Mouse (Mus musculus) stomach, embryonic 14.5 days (tissue): ENCODE data around the gene Zfp335. TPM values are rescaled to one million over a fixed set of nuclear protein-coding genes. Genes with fewer than 3 reads are reported as not detected.

ENCODE experiments used
- ATAC-seq: fragments of 200-750 bp; cut with Nextera tagmentation; 2 replicates; pipeline ENCODE4 v1.8.0; 2017; ENCODE audit warnings: low read depth, moderate TSS enrichment; ENCODE audit not compliant: insufficient number of reproducible peaks, insufficient read depth, low FRiP score
- H3K27ac ChIP-seq: fragments of 300-500 bp; sonication (generic); 2 replicates; pipeline ENCODE4 v1.5.1; 2014; ENCODE audit warnings: mild to moderate bottlenecking, low read length, moderate library complexity, mixed read lengths
- H3K27me3 ChIP-seq: fragments of 300-500 bp; sonication (generic); 2 replicates; pipeline ENCODE4 v1.6.1; 2014; ENCODE audit warnings: low read length, control low read depth, mixed read lengths; ENCODE audit not compliant: control insufficient read depth, insufficient read depth
- H3K36me3 ChIP-seq: fragments of 300-500 bp; sonication (generic); 2 replicates; pipeline ENCODE4 v1.6.1; 2014; ENCODE audit warnings: mild to moderate bottlenecking, control low read depth, low read length, moderate library complexity, mixed read lengths; ENCODE audit not compliant: control insufficient read depth, insufficient read depth
- H3K4me1 ChIP-seq: fragments of 300-500 bp; sonication (generic); 2 replicates; pipeline ENCODE4 v1.6.1; 2014; ENCODE audit warnings: low read length, control low read depth, mixed read lengths; ENCODE audit not compliant: control insufficient read depth, insufficient read depth
- H3K4me2 ChIP-seq: fragments of 300-500 bp; sonication (generic); replicated peaks from 2 replicates; pipeline ENCODE4 v1.6.1; 2014; ENCODE audit warnings: low read depth, low read length, control low read depth
- H3K4me3 ChIP-seq: fragments of 300-500 bp; sonication (generic); 2 replicates; pipeline ENCODE4 v1.5.1; 2014; ENCODE audit warnings: low read depth, low read length, control low read depth
- H3K9ac ChIP-seq: fragments of 300-500 bp; sonication (generic); replicated peaks from 2 replicates; pipeline ENCODE4 v1.6.1; 2014; ENCODE audit warnings: low read depth, mild to moderate bottlenecking, control low read depth, low read length, moderate library complexity, mixed read lengths
- H3K9me3 ChIP-seq: fragments of 300-500 bp; sonication (generic); 2 replicates; pipeline ENCODE4 v1.6.1; 2016; ENCODE audit warnings: low read depth, low read length, control low read depth; ENCODE audit not compliant: control insufficient read depth
- WGBS: fragments of 180-500 bp; shearing (Covaris S2); extraction: QIAGEN DNeasy Blood & Tissue Kit; methylation state at CpG from one replicate; pipeline ENCODE4 v1.1.7; 2014; 5-methylcytosine and 5-hydroxymethylcytosine counted together
- polyA plus RNA-seq: library from polyadenylated mRNA; unstranded; fragments of >200 nt; fragmentation: Nextera tagmentation; extraction: Ambion mirVana; gene quantifications from 2 replicates; pipeline ENCODE4 v1.2.1, GENCODE M21; 2014

Zfp335 gene
- polyA plus RNA-seq, 1 experiment from 2014 or later, result 12.7 TPM

DNA sequence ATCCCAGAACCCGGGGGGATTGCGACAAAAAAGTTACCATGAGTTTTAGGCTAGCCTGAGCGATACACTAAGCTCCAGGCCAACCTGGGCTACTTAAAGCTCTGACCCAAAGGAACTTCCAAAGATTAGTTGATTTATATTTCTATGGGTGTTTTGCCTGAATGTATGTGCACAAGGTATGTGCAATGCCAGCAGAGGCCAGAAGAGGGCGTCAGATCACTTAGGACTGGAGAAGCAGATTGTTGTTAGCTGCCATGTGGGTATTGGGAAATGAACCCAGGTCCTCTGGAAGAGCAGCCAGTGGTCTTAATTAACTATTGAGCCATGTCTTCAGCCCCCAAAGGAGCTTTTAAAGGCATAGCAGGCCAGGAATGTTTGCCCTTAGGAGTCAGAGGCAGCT, 40.2 kb upstream of the Zfp335 start:
- Histone ChIP-seq H3K4me1 (peaks cover 6% of the 10 kb centered on the region; the same call in 1 of the 2 replicates), H3K9me3 (no peaks in the 10 kb centered on the region), H3K4me2 (no peak overlapping the region), H3K36me3 (no peaks in the 10 kb centered on the region), H3K27me3 (peaks cover 42% of the 10 kb centered on the region), H3K4me3 (no peak overlapping the region), H3K9ac (no peak overlapping the region), H3K27ac (no peak overlapping the region)
- ATAC-seq, result no peak
- WGBS, result 81% methylated on average over 4 of the region's 4 CpGs

GRCm38 (mm10) chr2:164950501-164950900, 38.9 kb upstream of the Zfp335 start:
- WGBS, result 27% methylated on average over 13 of the region's 13 CpGs
- Histone ChIP-seq H3K27me3 (peaks cover 42% of the 10 kb centered on the region), H3K9me3 (no peaks in the 10 kb centered on the region), H3K4me3 (no peak overlapping the region), H3K27ac (no peak overlapping the region), H3K4me1 (peaks cover 6% of the 10 kb centered on the region; the same call in 1 of the 2 replicates), H3K36me3 (no peaks in the 10 kb centered on the region), H3K9ac (no peak overlapping the region), H3K4me2 (no peak overlapping the region)
- no peak for ATAC-seq

DNA sequence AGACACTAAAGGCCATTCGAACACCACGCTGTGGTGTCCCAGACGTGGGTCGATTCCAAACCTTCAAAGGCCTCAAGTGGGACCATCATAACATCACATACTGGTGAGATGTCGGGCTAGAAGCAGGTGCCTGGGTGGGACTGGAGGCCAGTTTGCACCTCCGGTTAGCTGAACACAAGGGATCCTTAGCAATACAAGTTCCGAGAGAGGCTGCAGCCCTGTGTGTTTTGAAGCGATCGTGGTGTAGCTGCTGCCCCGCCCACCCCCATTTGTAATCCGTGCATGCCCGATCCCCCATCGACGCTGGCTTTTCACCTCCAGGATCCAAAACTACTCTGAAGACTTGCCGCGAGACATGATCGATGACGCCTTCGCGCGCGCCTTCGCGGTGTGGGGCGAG, 37.4 kb upstream of the Zfp335 start:
- Histone ChIP-seq H3K4me1 (peaks cover 6% of the 10 kb centered on the region; the same call in 1 of the 2 replicates), H3K36me3 (no peaks in the 10 kb centered on the region), H3K9me3 (no peaks in the 10 kb centered on the region), H3K4me3 (peak overlapping the region; percentile 17), H3K27me3 (peaks cover 42% of the 10 kb centered on the region), H3K4me2 (peak overlapping the region; percentile 20; the same call in 1 of the 2 replicates), H3K27ac (no peak overlapping the region), H3K9ac (no peak overlapping the region)
- 7% methylated on average over 25 of the region's 25 CpGs for WGBS
- ATAC-seq, result no peak

DNA sequence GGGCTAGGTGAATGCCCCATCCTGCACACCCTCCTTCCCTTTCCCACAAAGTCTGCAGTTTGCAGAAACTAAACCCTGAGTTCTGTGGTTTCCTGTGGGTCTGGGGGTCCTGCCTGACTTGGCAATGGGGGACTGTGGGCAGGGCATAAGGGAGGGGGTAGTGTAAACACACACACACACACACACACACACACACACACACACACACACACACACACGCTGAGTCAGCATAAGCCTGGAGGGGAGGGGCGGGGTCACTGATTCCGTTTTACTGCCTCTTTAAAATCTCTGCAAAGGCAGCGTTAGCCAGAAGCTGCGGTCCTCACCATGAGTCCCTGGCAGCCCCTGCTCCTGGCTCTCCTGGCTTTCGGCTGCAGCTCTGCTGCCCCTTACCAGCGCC, 36.4 kb upstream of the Zfp335 start:
- Histone ChIP-seq H3K4me2 (no peak overlapping the region), H3K27ac (no peak overlapping the region), H3K9me3 (no peaks in the 10 kb centered on the region), H3K9ac (no peak overlapping the region), H3K4me3 (no peak overlapping the region), H3K36me3 (no peaks in the 10 kb centered on the region), H3K4me1 (peaks cover 6% of the 10 kb centered on the region; the same call in 1 of the 2 replicates), H3K27me3 (peaks cover 42% of the 10 kb centered on the region)
- 9% methylated on average over 4 of the region's 7 CpGs for WGBS
- no peak for ATAC-seq

DNA sequence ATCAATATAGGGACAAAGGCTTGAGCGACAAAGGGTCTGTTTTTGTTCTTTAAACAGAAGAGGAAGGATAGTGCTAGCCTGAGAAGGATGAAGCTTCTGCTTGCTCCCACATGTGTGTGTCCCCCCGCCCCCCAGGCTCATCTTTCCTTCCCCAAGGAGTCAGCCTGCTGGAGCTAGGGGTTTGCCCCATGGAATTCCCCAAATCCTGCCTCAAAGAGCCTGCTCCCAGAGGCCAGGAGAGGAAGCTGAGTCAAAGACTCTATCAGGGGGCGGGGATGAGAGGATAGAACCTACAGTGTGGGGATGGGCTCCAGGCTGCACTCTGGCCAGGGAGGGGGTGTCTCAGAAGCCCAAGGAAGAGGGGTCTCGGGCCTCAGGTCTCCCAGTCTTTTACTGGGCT, 35.9 kb upstream of the Zfp335 start:
- Histone ChIP-seq H3K4me1 (peaks cover 10% of the 10 kb centered on the region; the same call in 1 of the 2 replicates), H3K27me3 (peaks cover 40% of the 10 kb centered on the region), H3K36me3 (no peaks in the 10 kb centered on the region), H3K4me2 (no peak overlapping the region), H3K27ac (no peak overlapping the region), H3K9me3 (no peaks in the 10 kb centered on the region), H3K9ac (no peak overlapping the region), H3K4me3 (no peak overlapping the region)
- WGBS, result 35% methylated on average over 4 of the region's 4 CpGs
- ATAC-seq, result no peak

- H3K9ac ChIP-seq, result no peak overlapping the region
- H3K27me3 ChIP-seq, result peaks cover 16% of the 10 kb centered on the region
- H3K27ac ChIP-seq, result no peak overlapping the region
- ATAC-seq, result no peak
- no peaks in the 10 kb centered on the region for H3K9me3 ChIP-seq
- H3K36me3 ChIP-seq, result no peaks in the 10 kb centered on the region
- no peak overlapping the region for H3K4me2 ChIP-seq
- H3K4me1 ChIP-seq, result peaks cover 13% of the 10 kb centered on the region; the same call in 1 of the 2 replicates
- 13% methylated on average over 5 of the region's 5 CpGs for WGBS
- H3K4me3 ChIP-seq, result no peak overlapping the region
These were observed 31.2 kb upstream of the Zfp335 start for GRCm38 (mm10) chr2:164942692-164943290.

GRCm38 (mm10) chr2:164940140-164940830, 28.7 kb upstream of the Zfp335 start, which contains the start of gene Mmp9:
Mmp9 (plus strand) TSS chr2:164940780.
- H3K27me3 ChIP-seq, result peaks cover 12% of the 10 kb centered on the region; the same call in 1 of the 2 replicates
- WGBS, result 19% methylated on average over 10 of the region's 10 CpGs

GRCm38 (mm10) chr2:164939106-164939505, 27.5 kb upstream of the Zfp335 start:
- H3K9me3 ChIP-seq, result no peaks in the 10 kb centered on the region
- H3K9ac ChIP-seq, result no peak overlapping the region
- no peaks in the 10 kb centered on the region for H3K36me3 ChIP-seq
- peaks cover 13% of the 10 kb centered on the region; the same call in 1 of the 2 replicates for H3K4me1 ChIP-seq
- H3K27ac ChIP-seq, result no peak overlapping the region
- H3K27me3 ChIP-seq, result peaks cover 15% of the 10 kb centered on the region; the same call in 1 of the 2 replicates
- H3K4me3 ChIP-seq, result peak overlapping the region; percentile 22; the same call in 1 of the 2 replicates
- 4% methylated on average over 11 of the region's 11 CpGs for WGBS
- H3K4me2 ChIP-seq, result peak overlapping the region; percentile 55
- ATAC-seq, result no peak

More at GRCm38 (mm10) chr2:164940140-164940830, 28.7 kb upstream of the Zfp335 start, which contains the start of gene Mmp9:
- Histone ChIP-seq H3K9me3 (no peaks in the 10 kb centered on the region), H3K4me2 (no peak within 1 kb of the TSS), H3K9ac (no peak within 1 kb of the TSS), H3K27ac (no peak within 1 kb of the TSS), H3K4me1 (peaks cover 13% of the 10 kb centered on the region; the same call in 1 of the 2 replicates), H3K4me3 (no peak within 1 kb of the TSS), H3K36me3 (no peaks in the 10 kb centered on the region)
- no peak for ATAC-seq
